Mouse (Mus musculus) liver, adult 2 months (tissue): ENCODE results near the gene Lsm14a.

Source experiments
- CTCF ChIP-seq: fragments of 200-500 bp; IDR thresholded peaks from 2 replicates; pipeline ENCODE4 v1.5.1; 2011; ENCODE audit warnings: low read depth, low read length, control low read depth
- POLR2A ChIP-seq: fragments of 200-500 bp; IDR thresholded peaks from 2 replicates; pipeline ENCODE4 v1.6.1; 2011; ENCODE audit warnings: low read length, control low read depth; ENCODE audit not compliant: insufficient read depth; ENCODE audit errors: extremely low read depth

DNA sequence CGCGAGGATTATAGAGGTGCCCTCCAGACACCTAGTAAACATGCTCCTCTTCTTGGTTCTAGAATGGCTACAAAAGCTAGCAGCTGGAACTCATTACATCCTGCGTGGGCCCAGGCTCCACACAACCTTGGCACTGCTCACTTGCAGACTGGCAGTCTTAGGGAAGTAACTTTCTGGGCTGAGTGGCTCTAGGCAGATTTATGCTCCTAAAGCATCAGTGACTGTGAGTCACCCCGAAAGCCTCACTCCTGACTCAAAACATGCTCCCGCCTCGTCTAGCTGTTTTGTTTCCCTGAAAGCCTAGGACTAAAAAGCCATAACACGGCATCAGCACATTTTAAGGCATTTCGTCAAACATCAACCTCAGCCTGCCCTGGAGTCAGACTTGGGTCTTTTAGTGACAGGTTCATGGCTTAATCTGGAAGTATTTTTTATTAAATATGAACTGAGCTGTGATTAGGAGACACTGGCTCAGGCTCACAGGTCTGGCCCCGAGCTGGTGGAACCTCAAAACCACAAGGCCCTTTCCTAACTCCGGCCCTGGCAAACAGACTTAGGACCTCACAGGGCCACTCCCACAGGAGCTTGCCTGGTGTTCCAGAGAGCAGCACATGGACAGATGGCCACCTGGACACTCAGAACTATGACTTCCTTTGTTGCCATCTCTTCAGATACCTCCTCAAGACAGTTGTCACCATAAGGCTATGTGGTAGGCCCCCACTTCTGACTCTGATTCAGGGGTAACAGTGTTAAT lies 50.9 kb downstream of the Lsm14a start:
- TF ChIP-seq CTCF (no peak), POLR2A (no peak)
